Mouse (Mus musculus) bone marrow macrophage, adult 2 months (primary cell): ENCODE results near the gene Cfap61.

Experiments
- CTCF ChIP-seq: IDR thresholded peaks from 2 replicates; pipeline ENCODE4 v1.5.1; 2012; ENCODE audit warnings: low read depth, mild to moderate bottlenecking, low read length, moderate library complexity
- POLR2A ChIP-seq: IDR thresholded peaks from 2 replicates; pipeline ENCODE4 v1.6.1; 2012; ENCODE audit warnings: mild to moderate bottlenecking, low read depth, low read length, borderline replicate concordance

GRCm38 (mm10) chr2:146257037-146257436 lies 322.5 kb downstream of the Cfap61 start:
- TF ChIP-seq POLR2A (no peak), CTCF (no peak)
